Mouse (Mus musculus) central nervous system, embryonic 18 days (tissue): ENCODE results near the gene Itih1. TPM values are rescaled to one million over a fixed set of nuclear protein-coding genes. Genes with fewer than 3 reads are reported as not detected.

Experiments used
- polyA plus RNA-seq: library from polyadenylated mRNA; depleted of rRNA; stranded (reverse); fragments of >200 nt; gene quantifications from 2 replicates; pipeline ENCODE4 v1.2.3, GENCODE M21; 2012; rRNA removed

Gene Itih1
- not detected in 2 replicates for polyA plus RNA-seq

DNA sequence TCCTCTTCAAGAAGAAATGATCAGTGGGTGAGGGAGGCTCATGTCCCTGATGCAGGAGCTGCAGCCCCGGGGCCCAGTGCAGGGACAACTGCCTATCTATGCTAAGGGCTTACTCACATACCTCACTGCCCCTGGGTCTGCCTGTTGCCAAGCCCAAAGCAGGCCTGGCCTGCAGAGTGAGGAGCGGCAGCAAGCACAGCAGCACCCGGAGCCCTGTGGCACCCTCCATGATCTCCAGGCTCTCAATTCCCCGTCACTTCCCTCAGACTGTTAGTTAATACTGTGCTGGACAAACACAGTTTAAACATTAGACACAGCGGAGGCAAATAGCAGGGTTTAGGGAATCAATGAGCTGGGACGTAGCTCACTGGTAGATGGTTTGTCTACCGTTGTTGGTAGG is at the start of gene Itih1:
Gene Itih1, minus strand, starts transcription at position 252 of the 400 bp plus-strand sequence.

DNA sequence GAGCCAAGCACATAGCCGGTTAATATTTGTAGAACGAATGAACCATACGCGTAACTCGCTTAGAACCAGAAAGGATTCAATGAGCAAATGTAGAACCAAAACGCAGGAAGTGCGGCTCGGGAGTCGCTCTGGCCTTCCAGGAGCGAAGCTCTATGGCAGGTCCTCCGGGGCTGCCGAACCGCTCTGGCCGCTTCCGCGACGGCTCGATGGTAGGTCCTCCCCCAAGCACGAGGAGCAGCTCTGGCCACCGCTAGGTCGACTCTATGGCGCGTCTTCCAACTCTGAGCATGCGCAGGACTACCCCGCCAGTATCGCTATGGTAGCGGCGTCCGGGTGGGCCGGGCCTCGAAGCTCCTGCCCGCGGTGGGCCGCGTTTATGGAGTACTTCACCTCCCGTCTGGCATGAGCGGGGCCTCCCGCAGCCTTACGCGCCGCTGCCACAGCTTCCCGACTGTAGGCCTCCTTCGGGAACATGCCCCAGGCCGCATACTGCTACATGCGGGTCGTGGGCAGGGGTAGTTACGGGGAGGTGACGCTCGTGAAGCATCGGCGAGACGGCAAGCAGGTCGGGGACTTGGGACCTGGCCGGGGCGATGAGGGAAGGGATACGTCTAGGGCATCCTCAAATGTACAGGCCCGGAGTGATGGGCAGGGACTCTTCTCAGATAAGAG is 8.2 kb upstream of the Itih1 start, which contains the start of gene Nek4:
Gene Nek4, plus strand, starts transcription at position 224 of the 672 bp plus-strand sequence.

DNA sequence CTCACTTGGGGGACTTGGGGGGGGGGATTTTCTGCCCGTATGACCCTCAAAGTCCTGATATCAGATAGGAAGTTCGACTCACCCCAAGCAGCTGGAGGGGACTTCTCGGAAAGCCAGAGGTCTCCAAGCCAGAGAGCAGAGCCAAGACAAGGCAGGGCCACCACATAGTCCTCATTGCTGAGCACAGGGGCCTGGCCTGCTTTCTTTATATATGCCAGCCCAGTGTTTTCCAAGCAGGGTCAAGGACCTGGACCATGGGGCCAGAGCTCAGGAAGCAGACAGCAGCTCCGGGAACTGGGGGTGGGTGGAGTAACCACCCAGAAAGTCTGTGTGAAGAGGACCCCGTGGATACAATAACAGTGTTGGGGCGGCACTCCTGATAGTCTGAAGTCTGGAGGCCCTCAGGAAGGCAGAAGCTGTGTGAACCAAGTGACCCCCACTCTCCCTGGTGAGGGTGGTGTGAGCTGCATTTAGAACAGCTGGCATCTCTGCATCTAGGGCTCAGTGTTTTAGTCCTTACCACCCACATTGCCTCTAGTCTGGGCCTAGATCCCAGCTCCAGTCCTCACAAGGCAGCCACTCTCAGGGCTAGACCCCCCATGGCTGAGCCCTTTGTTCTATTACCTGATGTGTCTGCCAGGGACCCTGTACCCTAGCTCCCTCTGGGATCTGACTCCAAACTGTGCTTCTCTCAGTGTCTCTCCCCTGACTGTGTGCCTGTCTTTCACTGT is 19.5 kb downstream of the Itih1 start, which contains the start of gene Itih3:
Gene Itih3, minus strand, starts transcription at position 386 of the 731 bp plus-strand sequence.

DNA sequence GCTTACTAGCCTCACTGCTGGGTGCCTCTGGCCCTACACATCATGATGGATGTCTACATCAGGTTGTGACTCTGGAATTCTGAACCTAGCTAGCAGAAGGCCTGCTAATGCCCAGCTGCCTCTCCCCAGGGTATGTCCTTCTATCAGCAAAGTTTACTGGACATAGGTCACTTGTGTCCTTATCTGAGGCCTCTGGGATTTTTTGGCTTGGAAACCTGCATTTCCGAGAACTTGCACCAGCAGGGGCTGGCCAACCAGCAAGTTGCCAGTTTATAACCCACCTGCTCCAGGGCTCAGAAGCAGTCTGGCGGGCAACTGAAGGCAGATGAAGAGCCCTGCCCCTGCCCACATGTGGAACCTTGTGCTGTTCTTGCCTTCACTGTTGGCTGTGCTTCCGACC is 56.9 kb downstream of the Itih1 start, which contains the start of gene Itih4:
Gene Itih4, plus strand, starts transcription at position 273 of the 400 bp plus-strand sequence.

Other genes with a start within 250 kb of the Itih1 start
- gene Sfmbt1, start 228.4 kb downstream of the Itih1 start, polyA plus RNA-seq = 7.1 TPM in 2 replicates
- gene Tmem110, start 117.7 kb downstream of the Itih1 start, polyA plus RNA-seq = 27.9 and 28.8 TPM in 2 replicates
- gene Mustn1, start 64.1 kb downstream of the Itih1 start, polyA plus RNA-seq = 0.69 and 3.0 TPM in 2 replicates
- 0.06 and 0.09 TPM in 2 replicates for gene Itih4, start 56.8 kb downstream of the Itih1 start, polyA plus RNA-seq
- 2.3 and 3.1 TPM in 2 replicates for gene Itih3, start 19.5 kb downstream of the Itih1 start, polyA plus RNA-seq
- 12.7 and 13.3 TPM in 2 replicates for gene Nek4, start 8.1 kb upstream of the Itih1 start, polyA plus RNA-seq
- 130 and 145 TPM in 2 replicates for gene Glt8d1, start 58.1 kb upstream of the Itih1 start, polyA plus RNA-seq
- gene Spcs1, start 58.4 kb upstream of the Itih1 start, polyA plus RNA-seq = 273 and 290 TPM in 2 replicates
- 38.0 and 38.1 TPM in 2 replicates for gene Pbrm1, start 75.8 kb upstream of the Itih1 start, polyA plus RNA-seq
- 77.5 and 80.2 TPM in 2 replicates for gene Gnl3, start 75.9 kb upstream of the Itih1 start, polyA plus RNA-seq
- gene Smim4, start 185.7 kb upstream of the Itih1 start, polyA plus RNA-seq = 28.0 and 28.7 TPM in 2 replicates
- gene Nt5dc2, start 187.8 kb upstream of the Itih1 start, polyA plus RNA-seq = 136 and 140 TPM in 2 replicates
- 18.6 and 21.0 TPM in 2 replicates for gene Stab1, start 225.4 kb upstream of the Itih1 start, polyA plus RNA-seq